Mouse (Mus musculus) forebrain, embryonic 16.5 days (tissue): ENCODE data around the gene Gns. TPM values are rescaled to one million over a fixed set of nuclear protein-coding genes. Genes with fewer than 3 reads are reported as not detected.

Experiments
- ATAC-seq: fragments of 200-750 bp; cut with Nextera tagmentation; 2 replicates; pipeline ENCODE4 v1.8.0; 2017; ENCODE audit warnings: mild to moderate bottlenecking, moderate library complexity
- H3K27ac ChIP-seq: fragments of 300-500 bp; sonication (generic); 2 replicates; pipeline ENCODE4 v1.5.1; 2014; ENCODE audit warnings: low read length, control low read depth
- H3K27me3 ChIP-seq: fragments of 300-500 bp; sonication (generic); replicated peaks from 2 replicates; pipeline ENCODE4 v1.6.1; 2014; ENCODE audit warnings: low read length; ENCODE audit not compliant: control insufficient read depth, insufficient read depth
- H3K36me3 ChIP-seq: fragments of 300-500 bp; sonication (generic); 2 replicates; pipeline ENCODE4 v1.6.1; 2014; ENCODE audit not compliant: control insufficient read depth, insufficient read depth
- H3K4me1 ChIP-seq: fragments of 300-500 bp; sonication (generic); replicated peaks from 2 replicates; pipeline ENCODE4 v1.6.1; 2014; ENCODE audit warnings: low read length; ENCODE audit not compliant: control insufficient read depth, insufficient read depth
- H3K4me2 ChIP-seq: fragments of 300-500 bp; sonication (generic); 2 replicates; pipeline ENCODE4 v1.6.1; 2014; ENCODE audit warnings: mild to moderate bottlenecking, low read length, control low read depth
- H3K4me3 ChIP-seq: fragments of 300-500 bp; sonication (generic); replicated peaks from 2 replicates; pipeline ENCODE4 v1.5.1; 2014; ENCODE audit warnings: mild to moderate bottlenecking, low read length, control low read depth
- H3K9ac ChIP-seq: fragments of 300-500 bp; sonication (generic); replicated peaks from 2 replicates; pipeline ENCODE4 v1.6.1; 2014; ENCODE audit warnings: low read depth, low read length, control low read depth
- H3K9me3 ChIP-seq: fragments of 300-500 bp; sonication (generic); 2 replicates; pipeline ENCODE4 v1.6.1; 2016; ENCODE audit warnings: low read length; ENCODE audit not compliant: control insufficient read depth
- WGBS: fragments of 180-500 bp; shearing (Covaris S2); extraction: QIAGEN DNeasy Blood & Tissue Kit; methylation state at CpG from one replicate; pipeline ENCODE4 v1.1.7; 2014; 5-methylcytosine and 5-hydroxymethylcytosine counted together
- polyA plus RNA-seq: library from polyadenylated mRNA; unstranded; fragments of >200 nt; fragmentation: Nextera tagmentation; extraction: Ambion mirVana; gene quantifications from 2 replicates; pipeline ENCODE4 v1.2.1, GENCODE M21; 2015

Gene Gns
- polyA plus RNA-seq, 1 experiment from 2014 or later, result 35.2 TPM

DNA sequence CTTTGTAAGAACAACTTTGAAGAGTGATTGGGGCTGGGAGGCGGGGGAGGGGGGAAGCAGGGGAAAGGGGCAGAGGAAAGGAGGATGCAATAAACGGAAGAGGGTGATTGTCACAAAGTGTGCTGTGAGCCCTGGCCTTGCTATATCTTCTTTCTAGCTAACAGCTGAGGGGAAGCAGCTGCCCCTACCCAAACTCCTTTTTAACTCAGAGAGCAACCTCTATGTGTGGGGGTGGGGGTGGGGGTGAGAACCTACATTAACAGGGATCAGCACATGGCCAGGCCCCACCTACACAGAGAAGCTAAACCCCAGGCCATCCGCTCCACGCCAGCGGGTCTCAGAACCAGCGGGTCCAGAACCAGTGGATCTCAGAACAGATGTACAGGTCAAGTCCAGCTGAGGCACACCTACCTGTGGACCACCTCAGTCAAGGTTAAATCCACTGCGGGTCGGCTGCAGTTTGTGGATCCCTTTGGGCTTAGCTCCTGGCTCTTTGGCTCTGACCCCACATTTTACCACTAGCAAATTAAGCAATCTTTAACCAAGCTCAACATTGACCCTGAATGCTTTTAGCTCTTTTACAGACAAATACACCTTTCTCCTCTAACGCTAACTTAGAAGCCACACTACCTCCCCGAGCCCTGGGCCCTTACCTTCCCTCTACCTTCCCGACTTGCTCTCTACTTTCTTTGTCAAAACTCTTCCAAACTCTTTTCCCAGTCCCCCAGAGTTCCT, 47.0 kb downstream of the Gns start:
- Histone ChIP-seq H3K4me1 (no peaks in the 10 kb centered on the region), H3K9me3 (no peaks in the 10 kb centered on the region), H3K9ac (no peak overlapping the region), H3K4me2 (no peak overlapping the region), H3K36me3 (no peaks in the 10 kb centered on the region), H3K4me3 (no peak overlapping the region), H3K27ac (no peak overlapping the region), H3K27me3 (no peaks in the 10 kb centered on the region)
- WGBS, result 91% methylated on average over 11 of the region's 11 CpGs
- no peak for ATAC-seq

DNA sequence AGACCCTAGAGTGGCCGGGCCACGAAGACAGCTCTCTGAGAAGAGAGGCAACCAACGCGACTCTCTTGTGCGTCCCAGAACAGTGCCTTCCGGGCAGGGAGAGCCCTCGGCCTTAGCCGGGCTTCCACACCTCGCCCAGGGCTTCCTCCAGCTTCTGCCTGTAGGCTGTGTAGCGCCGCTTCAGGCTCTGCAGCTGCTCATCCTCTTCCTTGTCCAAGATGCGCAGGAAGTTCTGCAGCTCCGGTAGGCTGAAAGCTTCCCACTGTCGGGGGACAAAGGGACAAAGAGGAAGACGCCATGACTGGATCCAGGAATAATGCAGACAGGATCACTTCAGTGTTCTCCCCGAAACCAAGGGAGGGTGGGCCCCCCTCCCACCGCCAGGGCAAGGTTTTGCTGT, 47.9 kb downstream of the Gns start:
- ATAC-seq, result no peak
- Histone ChIP-seq H3K4me3 (no peak overlapping the region), H3K9me3 (no peaks in the 10 kb centered on the region), H3K4me2 (no peak overlapping the region), H3K36me3 (no peaks in the 10 kb centered on the region), H3K4me1 (no peaks in the 10 kb centered on the region), H3K9ac (no peak overlapping the region), H3K27me3 (no peaks in the 10 kb centered on the region), H3K27ac (no peak overlapping the region)
- 90% methylated on average over 17 of the region's 17 CpGs for WGBS

GRCm38 (mm10) chr10:121414127-121414526, 49.2 kb downstream of the Gns start:
- H3K9me3 ChIP-seq, result no peaks in the 10 kb centered on the region
- H3K36me3 ChIP-seq, result no peaks in the 10 kb centered on the region
- 92% methylated on average over 13 of the region's 13 CpGs for WGBS
- H3K9ac ChIP-seq, result no peak overlapping the region
- no peak overlapping the region for H3K4me2 ChIP-seq
- H3K27ac ChIP-seq, result no peak overlapping the region
- H3K27me3 ChIP-seq, result no peaks in the 10 kb centered on the region
- ATAC-seq, result no peak
- H3K4me3 ChIP-seq, result no peak overlapping the region
- no peaks in the 10 kb centered on the region for H3K4me1 ChIP-seq

DNA sequence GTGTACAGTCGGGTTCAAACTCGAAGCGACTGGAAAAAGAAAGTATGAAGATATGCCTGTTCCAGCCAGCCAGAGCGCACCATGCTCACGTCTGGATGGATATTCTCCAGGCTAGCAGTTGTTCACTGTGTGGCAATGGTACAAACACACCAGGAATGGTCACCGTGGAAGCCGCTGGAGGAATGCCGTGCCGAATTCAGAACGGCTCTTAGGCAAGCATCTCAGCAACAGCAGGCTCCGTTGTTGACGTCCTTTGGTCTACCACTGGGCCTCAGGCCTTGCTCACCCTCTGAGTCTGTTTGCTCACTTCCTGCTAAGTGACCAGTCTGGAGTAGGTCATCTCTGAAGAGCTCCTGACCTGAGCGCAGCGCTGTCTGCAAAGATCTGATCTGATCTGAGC, 53.9 kb downstream of the Gns start:
- no peaks in the 10 kb centered on the region for H3K9me3 ChIP-seq
- 90% methylated on average over 14 of the region's 14 CpGs for WGBS
- no peaks in the 10 kb centered on the region for H3K36me3 ChIP-seq
- H3K27ac ChIP-seq, result no peak overlapping the region
- H3K9ac ChIP-seq, result no peak overlapping the region
- H3K4me1 ChIP-seq, result peaks cover 9% of the 10 kb centered on the region
- no peak for ATAC-seq
- H3K27me3 ChIP-seq, result no peaks in the 10 kb centered on the region
- no peak overlapping the region for H3K4me2 ChIP-seq
- H3K4me3 ChIP-seq, result no peak overlapping the region

GRCm38 (mm10) chr10:121419640-121420470, 55.0 kb downstream of the Gns start:
- Histone ChIP-seq H3K4me3 (no peak overlapping the region), H3K4me1 (peaks cover 15% of the 10 kb centered on the region), H3K9me3 (no peaks in the 10 kb centered on the region), H3K9ac (no peak overlapping the region), H3K27me3 (no peaks in the 10 kb centered on the region), H3K27ac (no peak overlapping the region), H3K36me3 (no peaks in the 10 kb centered on the region), H3K4me2 (no peak overlapping the region)
- ATAC-seq, result no peak
- WGBS, result 69% methylated on average over 22 of the region's 22 CpGs

GRCm38 (mm10) chr10:121421023-121421422, 56.1 kb downstream of the Gns start:
- H3K9me3 ChIP-seq, result no peaks in the 10 kb centered on the region
- H3K4me3 ChIP-seq, result no peak overlapping the region
- WGBS, result 51% methylated on average over 9 of the region's 9 CpGs
- no peak for ATAC-seq
- H3K9ac ChIP-seq, result no peak overlapping the region
- no peak overlapping the region for H3K27ac ChIP-seq
- no peaks in the 10 kb centered on the region for H3K27me3 ChIP-seq
- no peak overlapping the region for H3K4me2 ChIP-seq
- H3K4me1 ChIP-seq, result peaks cover 15% of the 10 kb centered on the region
- no peaks in the 10 kb centered on the region for H3K36me3 ChIP-seq

DNA sequence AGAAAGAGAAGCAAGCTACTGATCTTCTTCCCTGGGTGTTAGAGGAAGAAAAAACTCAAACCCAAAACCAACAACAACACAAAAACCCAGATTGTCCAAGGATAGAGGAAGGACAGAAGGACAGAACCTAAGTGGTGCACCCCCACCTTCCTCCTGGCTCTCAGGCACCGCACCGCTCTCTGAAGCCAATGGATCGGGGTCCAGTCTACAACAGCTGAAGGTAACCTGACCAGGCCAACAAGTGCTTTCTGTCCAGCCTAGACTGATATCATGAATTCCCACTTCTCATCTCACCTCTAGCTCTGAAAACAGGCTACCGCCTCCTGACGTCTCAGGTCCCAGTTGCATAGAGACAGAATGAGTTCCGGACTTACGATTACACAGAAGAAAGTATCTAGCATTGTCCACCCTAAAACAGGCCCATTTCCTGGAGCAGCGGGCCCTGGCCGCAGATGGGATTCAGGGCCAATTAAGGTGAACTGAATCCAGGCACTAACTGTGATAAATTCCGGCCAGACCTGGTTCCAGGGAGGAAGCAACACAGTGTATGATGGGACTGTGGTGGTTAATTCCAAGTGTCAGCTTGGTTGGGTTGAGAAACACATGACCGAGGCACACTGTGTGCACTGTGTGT, 56.9 kb downstream of the Gns start:
- Histone ChIP-seq H3K27me3 (no peaks in the 10 kb centered on the region), H3K4me1 (peaks cover 15% of the 10 kb centered on the region), H3K4me2 (no peak overlapping the region), H3K27ac (no peak overlapping the region), H3K9ac (no peak overlapping the region), H3K4me3 (no peak overlapping the region), H3K36me3 (no peaks in the 10 kb centered on the region), H3K9me3 (no peaks in the 10 kb centered on the region)
- 92% methylated on average over 11 of the region's 11 CpGs for WGBS
- no peak for ATAC-seq

GRCm38 (mm10) chr10:121422294-121422693, 57.4 kb downstream of the Gns start:
- Histone ChIP-seq H3K4me3 (no peak overlapping the region), H3K9me3 (no peaks in the 10 kb centered on the region), H3K27ac (no peak overlapping the region), H3K9ac (no peak overlapping the region), H3K4me1 (peaks cover 15% of the 10 kb centered on the region), H3K36me3 (no peaks in the 10 kb centered on the region), H3K27me3 (no peaks in the 10 kb centered on the region), H3K4me2 (no peak overlapping the region)
- ATAC-seq, result no peak
- WGBS, result 89% methylated on average over 6 of the region's 6 CpGs

- no peak overlapping the region for H3K27ac ChIP-seq
- peak; percentile 51 for ATAC-seq
Observed at GRCm38 (mm10) chr10:121423541-121424349, 58.9 kb downstream of the Gns start.

More at GRCm38 (mm10) chr10:121423541-121424349, 58.9 kb downstream of the Gns start:
- peaks cover 15% of the 10 kb centered on the region for H3K4me1 ChIP-seq
- H3K36me3 ChIP-seq, result no peaks in the 10 kb centered on the region
- no peaks in the 10 kb centered on the region for H3K9me3 ChIP-seq
- H3K4me3 ChIP-seq, result no peak overlapping the region
- no peaks in the 10 kb centered on the region for H3K27me3 ChIP-seq
- 19% methylated on average over 16 of the region's 16 CpGs for WGBS
- H3K9ac ChIP-seq, result no peak overlapping the region
- H3K4me2 ChIP-seq, result no peak overlapping the region
